Mouse (Mus musculus): ENCODE data around the gene Cdk19. TPM values are rescaled to one million over a fixed set of nuclear protein-coding genes. Genes with fewer than 3 reads are reported as not detected.
"Not testable (repeated sequence)": the region's sequence is repeated elsewhere in the genome, so short reads cannot be mapped to it uniquely, and the experiment has no call there.

The Cdk19 gene
- polyA plus RNA-seq, 1 experiment from 2014 or later, result 10.3 TPM

GRCm38 (mm10) chr10:40416944-40417343 is 77.6 kb downstream of the Cdk19 start:
- no peak for ATAC-seq
- Histone ChIP-seq H3K4me2 (replicated peaks) (no peak overlapping the region), H3K4me3 (replicated peaks) (no peak overlapping the region), H3K27me3 (no peaks in the 10 kb centered on the region), H3K9ac (replicated peaks) (no peak overlapping the region), H3K36me3 (no peaks in the 10 kb centered on the region), H3K27ac (no peak overlapping the region), H3K9me3 (no peaks in the 10 kb centered on the region), H3K4me1 (replicated peaks) (0 out of 2 replicates have a peak, but pooled peaks cover 2% of the 10 kb centered on the region)
- WGBS, result 91% methylated on average over 7 of the region's 7 CpGs

DNA sequence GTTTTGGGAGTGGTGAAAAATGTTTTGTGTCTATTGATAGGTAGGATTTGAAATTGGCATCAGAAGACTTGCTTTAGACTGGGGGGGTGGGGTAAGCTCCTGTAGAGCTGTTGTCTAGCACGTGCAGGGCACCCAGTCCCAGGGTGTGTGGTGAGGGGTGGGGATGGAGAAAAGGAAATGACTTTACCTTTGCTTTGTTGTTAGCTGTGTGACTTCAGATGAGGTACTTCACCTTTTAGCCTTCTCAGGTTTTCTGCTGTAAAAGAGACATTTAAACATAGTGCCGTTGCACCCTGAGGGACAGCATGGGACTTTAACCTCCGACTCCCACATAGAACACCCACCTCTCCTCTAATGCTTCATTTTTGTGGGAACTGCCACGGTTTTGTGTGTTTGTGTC is 80.5 kb downstream of the Cdk19 start:
- H3K36me3 ChIP-seq, result no peaks in the 10 kb centered on the region
- WGBS, result 88% methylated on average over 4 of the region's 4 CpGs
- no peak for ATAC-seq
- 0 out of 2 replicates have a peak, but pooled peaks cover 2% of the 10 kb centered on the region for H3K4me1 ChIP-seq (replicated peaks)
- H3K9me3 ChIP-seq, result no peaks in the 10 kb centered on the region
- no peaks in the 10 kb centered on the region for H3K27me3 ChIP-seq
- H3K9ac ChIP-seq (replicated peaks), result no peak overlapping the region
- no peak overlapping the region for H3K4me2 ChIP-seq (replicated peaks)
- H3K27ac ChIP-seq, result no peak overlapping the region
- H3K4me3 ChIP-seq (replicated peaks), result no peak overlapping the region

DNA sequence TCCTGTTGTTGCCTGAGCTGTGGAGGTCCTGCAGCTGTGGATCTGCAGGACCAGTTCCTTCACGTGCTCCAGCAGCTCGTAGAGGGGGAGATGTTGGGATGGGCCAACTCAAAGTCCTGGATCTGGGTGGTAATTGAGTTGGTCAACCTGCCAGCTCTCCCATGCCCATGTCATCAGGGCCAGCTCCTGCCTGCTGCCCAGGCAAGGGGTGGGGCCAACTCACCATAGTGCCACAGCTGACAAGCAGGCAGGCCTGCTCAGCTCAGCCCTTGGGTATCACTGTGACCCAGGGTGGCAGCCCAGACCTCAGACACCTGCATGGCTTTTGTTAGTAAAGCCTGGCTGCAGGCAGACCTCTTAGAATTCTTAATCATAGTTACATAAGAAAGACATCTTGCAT is 81.3 kb downstream of the Cdk19 start:
- no peak overlapping the region for H3K4me3 ChIP-seq (replicated peaks)
- ATAC-seq, result no peak
- peaks cover 9% of the 10 kb centered on the region for H3K4me1 ChIP-seq (replicated peaks)
- WGBS, result 80% methylated on average over 2 of the region's 2 CpGs
- no peak overlapping the region for H3K27ac ChIP-seq
- H3K36me3 ChIP-seq, result no peaks in the 10 kb centered on the region
- H3K27me3 ChIP-seq, result no peaks in the 10 kb centered on the region
- H3K4me2 ChIP-seq (replicated peaks), result no peak overlapping the region
- no peak overlapping the region for H3K9ac ChIP-seq (replicated peaks)
- no peaks in the 10 kb centered on the region for H3K9me3 ChIP-seq

DNA sequence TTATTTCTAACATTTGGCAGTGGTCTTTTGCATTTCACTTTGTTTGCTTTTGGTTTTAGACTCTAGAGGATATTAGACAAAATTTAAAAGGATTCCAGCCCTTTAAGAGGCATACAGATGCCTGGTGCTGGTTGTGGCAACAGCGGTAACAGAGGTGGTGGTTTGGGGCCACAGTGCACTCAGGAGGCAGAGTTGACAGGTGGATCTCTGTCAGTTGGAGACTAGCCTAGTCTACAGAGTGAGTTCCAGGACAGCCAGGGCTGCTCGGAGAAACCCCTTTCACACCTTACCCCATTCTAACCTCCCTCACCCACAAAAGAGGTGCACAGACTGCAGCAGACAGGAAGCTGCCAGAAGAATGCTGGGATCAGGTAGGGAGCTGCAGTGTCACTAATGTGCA is 82.4 kb downstream of the Cdk19 start:
- Histone ChIP-seq H3K9ac (replicated peaks) (no peak overlapping the region), H3K27me3 (no peaks in the 10 kb centered on the region), H3K36me3 (no peaks in the 10 kb centered on the region), H3K4me3 (replicated peaks) (no peak overlapping the region), H3K27ac (no peak overlapping the region), H3K4me2 (replicated peaks) (no peak overlapping the region), H3K4me1 (replicated peaks) (peaks cover 11% of the 10 kb centered on the region), H3K9me3 (no peaks in the 10 kb centered on the region)
- 87% methylated on average over 2 of the region's 2 CpGs for WGBS
- no peak for ATAC-seq

GRCm38 (mm10) chr10:40422696-40423095 is 83.3 kb downstream of the Cdk19 start:
- Histone ChIP-seq H3K9ac (replicated peaks) (no peak overlapping the region), H3K27me3 (no peaks in the 10 kb centered on the region), H3K4me1 (replicated peaks) (peaks cover 11% of the 10 kb centered on the region), H3K4me3 (replicated peaks) (no peak overlapping the region), H3K36me3 (no peaks in the 10 kb centered on the region), H3K4me2 (replicated peaks) (no peak overlapping the region), H3K9me3 (no peaks in the 10 kb centered on the region), H3K27ac (no peak overlapping the region)
- ATAC-seq, result no peak
- WGBS, result 58% methylated on average over 4 of the region's 4 CpGs

DNA sequence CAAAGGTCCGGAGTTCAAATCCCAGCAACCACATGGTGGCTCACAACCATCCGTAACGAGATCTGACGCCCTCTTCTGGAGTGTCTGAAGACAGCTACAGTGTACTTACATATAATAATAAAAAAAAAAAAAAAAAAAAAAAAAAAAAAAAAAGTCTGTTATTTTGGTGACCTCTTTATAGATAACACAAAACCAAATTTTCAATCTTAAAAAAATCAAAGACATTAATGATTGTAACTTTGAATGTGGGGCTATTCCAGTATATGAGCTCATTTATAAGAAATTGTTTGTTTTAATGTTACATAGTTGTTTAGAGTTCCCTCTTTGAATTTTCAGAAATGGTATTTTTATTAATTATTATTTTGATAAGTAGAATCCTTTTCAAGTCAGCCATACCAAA is 85.1 kb downstream of the Cdk19 start:
- not testable (repeated sequence) for H3K9ac ChIP-seq (replicated peaks); H3K36me3 ChIP-seq; ATAC-seq; H3K27me3 ChIP-seq; H3K27ac ChIP-seq; H3K9me3 ChIP-seq; H3K4me3 ChIP-seq (replicated peaks); H3K4me2 ChIP-seq (replicated peaks)
- peaks cover 11% of the 10 kb centered on the region for H3K4me1 ChIP-seq (replicated peaks)
- 86% methylated on average over 4 of the region's 4 CpGs for WGBS

DNA sequence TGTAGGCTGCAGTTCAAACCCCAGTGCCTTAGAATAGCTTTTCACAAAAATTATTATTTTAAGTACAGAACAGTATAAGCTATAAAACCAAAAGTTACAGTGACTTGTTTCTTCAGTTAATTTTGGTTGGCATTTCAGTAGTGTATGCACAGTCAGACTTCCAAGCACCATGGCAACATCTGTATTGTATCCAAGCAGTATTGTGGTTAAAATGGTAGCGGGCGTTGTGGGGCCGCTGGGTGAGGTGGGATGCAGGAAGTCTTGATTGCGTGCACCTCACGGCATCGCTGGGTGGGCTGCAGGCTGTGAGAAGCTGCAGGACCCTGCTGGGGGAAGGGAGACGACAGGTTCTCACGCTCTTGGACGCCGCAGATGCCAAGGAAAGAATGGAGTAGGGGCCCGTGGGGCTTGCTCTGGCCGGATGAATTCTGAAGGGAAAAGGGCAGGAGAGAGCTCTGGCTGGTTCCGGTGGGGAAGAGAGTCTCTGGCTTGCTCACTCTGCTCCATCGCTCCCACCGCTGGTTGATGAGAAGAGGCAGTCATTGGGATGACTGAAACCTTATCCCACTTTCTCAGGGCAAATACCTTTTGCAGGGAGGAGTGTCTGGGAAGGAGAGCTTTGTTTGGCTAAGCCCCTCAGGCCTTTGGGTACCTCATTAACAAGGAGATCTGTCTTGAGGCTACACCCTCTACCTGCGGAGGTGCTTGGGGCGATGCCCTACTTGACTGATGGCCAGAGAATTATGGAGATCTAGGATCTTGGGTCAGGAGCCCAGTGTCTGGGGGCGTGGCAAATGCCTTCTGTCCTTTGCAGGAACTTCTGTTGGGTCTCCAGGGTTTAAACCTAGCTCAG is 86.1 kb downstream of the Cdk19 start:
- Histone ChIP-seq H3K9ac (replicated peaks) (0 out of 2 replicates have a peak overlapping the region, but pooled peaks have one; percentile 28), H3K27me3 (no peaks in the 10 kb centered on the region), H3K9me3 (no peaks in the 10 kb centered on the region), H3K4me3 (replicated peaks) (no peak overlapping the region), H3K27ac (no peak overlapping the region), H3K4me2 (replicated peaks) (peak overlapping the region; percentile 39), H3K36me3 (no peaks in the 10 kb centered on the region), H3K4me1 (replicated peaks) (peaks cover 11% of the 10 kb centered on the region)
- WGBS, result 45% methylated on average over 18 of the region's 18 CpGs
- ATAC-seq, result no peak; the same call in 1 of the 2 replicates

GRCm38 (mm10) chr10:40426096-40426450 is 86.7 kb downstream of the Cdk19 start:
- Histone ChIP-seq H3K9me3 (no peaks in the 10 kb centered on the region), H3K27ac (no peak overlapping the region), H3K36me3 (no peaks in the 10 kb centered on the region), H3K4me1 (replicated peaks) (peaks cover 9% of the 10 kb centered on the region), H3K4me3 (replicated peaks) (no peak overlapping the region), H3K4me2 (replicated peaks) (no peak overlapping the region), H3K27me3 (no peaks in the 10 kb centered on the region), H3K9ac (replicated peaks) (no peak overlapping the region)
- ATAC-seq, result no peak
- WGBS, result 63% methylated on average over 6 of the region's 6 CpGs

- H3K27ac ChIP-seq, result no peak overlapping the region
- ATAC-seq, result no peak
- 90% methylated on average over 6 of the region's 6 CpGs for WGBS
- peaks cover 9% of the 10 kb centered on the region for H3K4me1 ChIP-seq (replicated peaks)
- H3K9ac ChIP-seq (replicated peaks), result no peak overlapping the region
- no peaks in the 10 kb centered on the region for H3K9me3 ChIP-seq
- H3K27me3 ChIP-seq, result no peaks in the 10 kb centered on the region
- H3K36me3 ChIP-seq, result no peaks in the 10 kb centered on the region
- H3K4me2 ChIP-seq (replicated peaks), result no peak overlapping the region
- no peak overlapping the region for H3K4me3 ChIP-seq (replicated peaks)
Observed at GRCm38 (mm10) chr10:40428633-40429032, 89.3 kb downstream of the Cdk19 start.

GRCm38 (mm10) chr10:40429081-40429480 is 89.7 kb downstream of the Cdk19 start:
- no peaks in the 10 kb centered on the region for H3K36me3 ChIP-seq
- ATAC-seq, result no peak
- no peaks in the 10 kb centered on the region for H3K9me3 ChIP-seq
- H3K4me1 ChIP-seq (replicated peaks), result peaks cover 9% of the 10 kb centered on the region
- no peak overlapping the region for H3K27ac ChIP-seq
- no peaks in the 10 kb centered on the region for H3K27me3 ChIP-seq
- 73% methylated on average over 2 of the region's 2 CpGs for WGBS
- H3K4me3 ChIP-seq (replicated peaks), result no peak overlapping the region
- no peak overlapping the region for H3K9ac ChIP-seq (replicated peaks)
- H3K4me2 ChIP-seq (replicated peaks), result no peak overlapping the region

- ATAC-seq, result no peak
- Histone ChIP-seq H3K36me3 (no peaks in the 10 kb centered on the region), H3K27me3 (no peaks in the 10 kb centered on the region), H3K9me3 (no peaks in the 10 kb centered on the region), H3K4me3 (replicated peaks) (no peak overlapping the region), H3K4me2 (replicated peaks) (no peak overlapping the region), H3K27ac (no peak overlapping the region), H3K9ac (replicated peaks) (no peak overlapping the region), H3K4me1 (replicated peaks) (peaks cover 6% of the 10 kb centered on the region)
- 95% methylated on average over 4 of the region's 4 CpGs for WGBS
Observed at GRCm38 (mm10) chr10:40430209-40430608, 90.8 kb downstream of the Cdk19 start.

GRCm38 (mm10) chr10:40431957-40432356 is 92.6 kb downstream of the Cdk19 start:
- Histone ChIP-seq H3K4me2 (replicated peaks) (no peak overlapping the region), H3K4me3 (replicated peaks) (no peak overlapping the region), H3K9ac (replicated peaks) (no peak overlapping the region), H3K9me3 (no peaks in the 10 kb centered on the region), H3K27ac (no peak overlapping the region), H3K27me3 (no peaks in the 10 kb centered on the region), H3K4me1 (replicated peaks) (no peaks in the 10 kb centered on the region), H3K36me3 (no peaks in the 10 kb centered on the region)
- 90% methylated on average over 3 of the region's 3 CpGs for WGBS
- ATAC-seq, result no peak

GRCm38 (mm10) chr10:40432375-40432774 is 93.0 kb downstream of the Cdk19 start:
- H3K9ac ChIP-seq (replicated peaks), result no peak overlapping the region

More at GRCm38 (mm10) chr10:40432375-40432774, 93.0 kb downstream of the Cdk19 start:
- 94% methylated on average over 9 of the region's 9 CpGs for WGBS
- Histone ChIP-seq H3K4me1 (replicated peaks) (no peaks in the 10 kb centered on the region), H3K4me2 (replicated peaks) (no peak overlapping the region), H3K9me3 (no peaks in the 10 kb centered on the region), H3K27me3 (no peaks in the 10 kb centered on the region), H3K36me3 (no peaks in the 10 kb centered on the region), H3K4me3 (replicated peaks) (no peak overlapping the region), H3K27ac (no peak overlapping the region)
- no peak for ATAC-seq

All from midbrain, embryonic 13.5 days (tissue).